Mouse (Mus musculus): ENCODE measurements around the gene Trappc11.

The Trappc11 gene

GRCm38 (mm10) chr8:47533344-47534125 lies at the start of gene Trappc11, which contains the start of gene Rwdd4a:
Trappc11 (minus strand) TSS chr8:47533470.
Rwdd4a (plus strand) TSS chr8:47533664.
- DNase-seq (ENCODE audit: low read depth in 2 of 2, low spot score in 2 of 2) = peak; percentile 86 to 88

GRCm38 (mm10) chr8:47581454-47581853 lies 48.2 kb upstream of the Trappc11 start:
- no peak for DNase-seq (ENCODE audit: low read depth in 2 of 2, low spot score in 2 of 2)

- no peak for DNase-seq (ENCODE audit: low read depth in 2 of 2, low spot score in 2 of 2)
Measured at GRCm38 (mm10) chr8:47573482-47573881, 40.2 kb upstream of the Trappc11 start.

GRCm38 (mm10) chr8:47570161-47570560 lies 36.9 kb upstream of the Trappc11 start:
- no peak for DNase-seq (ENCODE audit: low read depth in 2 of 2, low spot score in 2 of 2)

GRCm38 (mm10) chr8:47568098-47568497 lies 34.8 kb upstream of the Trappc11 start:
- DNase-seq (ENCODE audit: low read depth in 2 of 2, low spot score in 2 of 2) = no peak

- DNase-seq (ENCODE audit: low read depth in 2 of 2, low spot score in 2 of 2) = no peak
Measured at GRCm38 (mm10) chr8:47566551-47566950, 33.3 kb upstream of the Trappc11 start.

- no peak for DNase-seq (ENCODE audit: low read depth in 2 of 2, low spot score in 2 of 2)
Measured at GRCm38 (mm10) chr8:47560801-47561200, 27.5 kb upstream of the Trappc11 start.

GRCm38 (mm10) chr8:47558274-47558673 lies 25.0 kb upstream of the Trappc11 start:
- no peak for DNase-seq (ENCODE audit: low read depth in 2 of 2, low spot score in 2 of 2)

- no peak for DNase-seq (ENCODE audit: low read depth in 2 of 2, low spot score in 2 of 2)
Measured at GRCm38 (mm10) chr8:47556446-47556845, 23.2 kb upstream of the Trappc11 start.

GRCm38 (mm10) chr8:47553613-47554012 lies 20.3 kb upstream of the Trappc11 start:
- no peak for DNase-seq (ENCODE audit: low read depth in 2 of 2, low spot score in 2 of 2)

- DNase-seq (ENCODE audit: low read depth in 2 of 2, low spot score in 2 of 2) = no peak
Measured at GRCm38 (mm10) chr8:47547102-47547501, 13.8 kb upstream of the Trappc11 start.

GRCm38 (mm10) chr8:47544094-47544493 lies 10.8 kb upstream of the Trappc11 start:
- DNase-seq (ENCODE audit: low read depth in 2 of 2, low spot score in 2 of 2) = no peak

- no peak for DNase-seq (ENCODE audit: low read depth in 2 of 2, low spot score in 2 of 2)
Measured at GRCm38 (mm10) chr8:47542746-47543145, 9.5 kb upstream of the Trappc11 start.

- no peak for DNase-seq (ENCODE audit: low read depth in 2 of 2, low spot score in 2 of 2)
Measured at GRCm38 (mm10) chr8:47538323-47538722, 5.1 kb upstream of the Trappc11 start.

GRCm38 (mm10) chr8:47528094-47528493 lies 5.2 kb downstream of the Trappc11 start:
- no peak for DNase-seq (ENCODE audit: low read depth in 2 of 2, low spot score in 2 of 2)

- DNase-seq (ENCODE audit: low read depth in 2 of 2, low spot score in 2 of 2) = no peak
Measured at GRCm38 (mm10) chr8:47513601-47514000, 19.7 kb downstream of the Trappc11 start.

- DNase-seq (ENCODE audit: low read depth in 2 of 2, low spot score in 2 of 2) = no peak
Measured at GRCm38 (mm10) chr8:47510930-47511329, 22.3 kb downstream of the Trappc11 start.

GRCm38 (mm10) chr8:47505431-47505830 lies 27.8 kb downstream of the Trappc11 start:
- no peak for DNase-seq (ENCODE audit: low read depth in 2 of 2, low spot score in 2 of 2)

- no peak for DNase-seq (ENCODE audit: low read depth in 2 of 2, low spot score in 2 of 2)
Measured at GRCm38 (mm10) chr8:47502546-47502945, 30.7 kb downstream of the Trappc11 start.

- DNase-seq (ENCODE audit: low read depth in 2 of 2, low spot score in 2 of 2) = no peak
Measured at GRCm38 (mm10) chr8:47501994-47502393, 31.3 kb downstream of the Trappc11 start.

GRCm38 (mm10) chr8:47495428-47495827 lies 37.8 kb downstream of the Trappc11 start:
- no peak for DNase-seq (ENCODE audit: low read depth in 2 of 2, low spot score in 2 of 2)

- DNase-seq (ENCODE audit: low read depth in 2 of 2, low spot score in 2 of 2) = no peak
Measured at GRCm38 (mm10) chr8:47494602-47495153, 38.6 kb downstream of the Trappc11 start.

GRCm38 (mm10) chr8:47493106-47493505 lies 40.2 kb downstream of the Trappc11 start:
- DNase-seq (ENCODE audit: low read depth in 2 of 2, low spot score in 2 of 2) = no peak

All from CD8-positive naive resting alpha-beta T cell, adult 2 months (primary cell).